Mouse (Mus musculus): ENCODE data around the gene Slc39a11. TPM values are rescaled to one million over a fixed set of nuclear protein-coding genes. Genes with fewer than 3 reads are reported as not detected.

Gene Slc39a11
- polyA plus RNA-seq, 1 experiment from 2014 or later = 30.0 TPM

DNA sequence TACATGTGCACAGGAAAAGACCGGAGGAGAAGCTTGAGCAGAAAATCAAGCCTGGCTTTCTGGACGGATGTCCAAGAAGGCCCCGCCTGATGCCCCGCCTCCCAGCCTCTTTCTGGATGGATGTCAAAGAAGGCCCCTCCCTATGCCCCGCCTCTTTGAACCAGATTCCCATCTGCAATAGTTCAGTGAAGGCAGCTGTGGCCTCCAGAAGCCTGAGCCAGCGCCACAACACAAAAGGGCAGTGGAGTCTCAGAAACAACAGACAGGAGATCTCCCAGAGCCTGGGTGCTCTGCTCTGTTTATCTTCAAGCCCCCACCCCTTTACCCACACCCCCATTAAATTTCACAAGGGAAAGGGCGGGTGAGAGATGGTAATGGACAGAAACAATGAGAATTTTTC, 218.7 kb downstream of the Slc39a11 start:
- WGBS = 70% methylated on average over 7 of the region's 7 CpGs
- Histone ChIP-seq H3K27ac (no peak overlapping the region), H3K4me1 (peaks cover 6% of the 10 kb centered on the region; the same call in 1 of the 2 replicates), H3K9me3 (no peaks in the 10 kb centered on the region), H3K27me3 (no peaks in the 10 kb centered on the region), H3K36me3 (no peaks in the 10 kb centered on the region), H3K9ac (no peak overlapping the region), H3K4me3 (no peak overlapping the region), H3K4me2 (no peak overlapping the region)
- ATAC-seq (ENCODE audit: insufficient number of reproducible peaks, low FRiP score, low TSS enrichment, low read depth) = no peak

DNA sequence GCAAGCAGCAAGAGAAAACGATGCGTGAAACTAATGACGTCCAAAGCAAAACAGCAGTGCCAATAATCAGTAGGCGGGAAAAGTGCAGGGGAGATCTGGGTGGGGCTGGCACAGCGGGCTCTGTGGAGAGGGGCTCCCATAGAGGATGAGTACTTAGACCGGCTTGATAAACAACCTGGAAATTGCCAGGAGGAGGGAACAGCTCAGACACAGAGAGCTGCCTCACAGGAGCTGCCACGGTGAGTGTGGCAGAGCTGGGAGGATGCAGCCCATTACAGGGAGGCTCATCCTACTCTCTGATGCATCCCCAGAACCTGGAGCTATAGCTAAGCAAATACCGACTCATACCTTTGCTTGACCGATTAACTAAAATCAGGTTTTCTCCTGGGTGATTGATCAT, 224.0 kb downstream of the Slc39a11 start:
- H3K36me3 ChIP-seq = no peaks in the 10 kb centered on the region
- peaks cover 14% of the 10 kb centered on the region; the same call in 1 of the 2 replicates for H3K4me1 ChIP-seq
- no peak overlapping the region for H3K9ac ChIP-seq
- no peak for ATAC-seq (ENCODE audit: insufficient number of reproducible peaks, low FRiP score, low TSS enrichment, low read depth)
- WGBS = 56% methylated on average over 9 of the region's 9 CpGs
- no peak overlapping the region for H3K27ac ChIP-seq
- H3K4me2 ChIP-seq = no peak overlapping the region
- no peak overlapping the region for H3K4me3 ChIP-seq
- no peaks in the 10 kb centered on the region for H3K27me3 ChIP-seq
- H3K9me3 ChIP-seq = no peaks in the 10 kb centered on the region

DNA sequence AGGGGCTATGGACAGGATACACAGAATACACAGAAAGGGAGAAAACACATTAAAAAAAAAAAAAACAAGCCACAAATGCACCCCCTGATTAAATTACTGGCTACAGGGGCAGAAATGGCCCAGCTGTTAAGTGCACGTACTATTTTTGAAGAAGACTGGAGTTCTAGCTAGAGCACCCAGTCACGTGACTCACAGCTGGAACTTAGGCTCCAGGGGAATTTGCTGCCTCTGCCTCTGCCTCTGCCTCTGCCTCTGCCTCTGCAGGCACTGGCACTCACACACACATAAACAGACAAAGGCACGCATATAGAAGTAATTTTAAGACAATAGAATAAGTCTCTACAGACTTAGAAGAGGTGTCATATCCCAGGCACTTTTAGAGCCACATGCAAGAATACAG, 224.4 kb downstream of the Slc39a11 start:
- Histone ChIP-seq H3K4me1 (peaks cover 14% of the 10 kb centered on the region; the same call in 1 of the 2 replicates), H3K9me3 (no peaks in the 10 kb centered on the region), H3K4me2 (no peak overlapping the region), H3K27ac (no peak overlapping the region), H3K4me3 (no peak overlapping the region), H3K9ac (no peak overlapping the region), H3K36me3 (no peaks in the 10 kb centered on the region), H3K27me3 (no peaks in the 10 kb centered on the region)
- no peak for ATAC-seq (ENCODE audit: insufficient number of reproducible peaks, low FRiP score, low TSS enrichment, low read depth)
- 38% methylated on average over 3 of the region's 3 CpGs for WGBS

DNA sequence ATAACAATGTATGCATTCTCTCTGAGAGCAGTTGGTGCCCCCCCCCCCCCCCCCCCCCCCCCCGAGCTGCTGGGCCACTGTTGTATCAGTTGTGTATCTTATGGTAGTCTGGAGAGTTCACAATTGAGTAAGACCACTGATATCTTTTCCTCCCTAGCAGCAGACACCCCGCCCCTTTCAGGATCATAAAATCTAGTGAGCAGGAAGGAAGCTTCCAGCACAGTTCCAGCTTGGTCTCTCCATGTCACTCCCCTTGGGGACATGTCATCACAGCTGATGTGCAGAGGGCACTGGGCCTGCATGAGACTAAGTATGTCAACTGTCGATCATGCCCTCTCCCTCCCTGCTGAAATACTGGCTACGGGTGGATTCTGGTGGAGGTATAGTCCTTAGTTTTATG, 225.1 kb downstream of the Slc39a11 start:
- Histone ChIP-seq H3K4me3 (no peak overlapping the region), H3K27me3 (no peaks in the 10 kb centered on the region), H3K9ac (no peak overlapping the region), H3K9me3 (no peaks in the 10 kb centered on the region), H3K27ac (no peak overlapping the region), H3K4me1 (peaks cover 14% of the 10 kb centered on the region; the same call in 1 of the 2 replicates), H3K4me2 (no peak overlapping the region), H3K36me3 (no peaks in the 10 kb centered on the region)
- ATAC-seq (ENCODE audit: insufficient number of reproducible peaks, low FRiP score, low TSS enrichment, low read depth) = no peak
- 78% methylated on average over 3 of the region's 4 CpGs for WGBS

DNA sequence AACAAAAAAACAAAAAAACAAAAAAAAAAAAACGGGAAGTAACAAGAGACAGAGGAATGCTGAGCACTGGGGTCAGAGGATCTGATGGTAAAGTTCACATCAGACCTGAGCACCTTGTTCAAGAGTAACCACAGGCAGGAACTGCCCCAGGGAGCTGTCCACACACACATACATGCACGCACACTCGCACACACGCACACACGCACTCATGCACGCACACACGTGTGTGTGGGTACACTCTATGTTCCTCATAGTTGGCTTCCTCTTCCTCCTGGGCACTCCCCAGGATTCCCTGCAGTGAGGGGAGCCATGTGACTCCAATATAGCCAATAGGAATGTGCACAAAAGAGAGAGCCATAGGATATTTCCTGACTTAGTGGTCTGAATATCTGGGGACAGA, 227.3 kb downstream of the Slc39a11 start:
- Histone ChIP-seq H3K4me1 (peaks cover 14% of the 10 kb centered on the region; the same call in 1 of the 2 replicates), H3K4me2 (no peak overlapping the region), H3K4me3 (no peak overlapping the region), H3K27me3 (no peaks in the 10 kb centered on the region), H3K36me3 (no peaks in the 10 kb centered on the region), H3K9ac (no peak overlapping the region), H3K27ac (no peak overlapping the region), H3K9me3 (no peaks in the 10 kb centered on the region)
- 91% methylated on average over 7 of the region's 7 CpGs for WGBS
- no peak for ATAC-seq (ENCODE audit: insufficient number of reproducible peaks, low FRiP score, low TSS enrichment, low read depth)

DNA sequence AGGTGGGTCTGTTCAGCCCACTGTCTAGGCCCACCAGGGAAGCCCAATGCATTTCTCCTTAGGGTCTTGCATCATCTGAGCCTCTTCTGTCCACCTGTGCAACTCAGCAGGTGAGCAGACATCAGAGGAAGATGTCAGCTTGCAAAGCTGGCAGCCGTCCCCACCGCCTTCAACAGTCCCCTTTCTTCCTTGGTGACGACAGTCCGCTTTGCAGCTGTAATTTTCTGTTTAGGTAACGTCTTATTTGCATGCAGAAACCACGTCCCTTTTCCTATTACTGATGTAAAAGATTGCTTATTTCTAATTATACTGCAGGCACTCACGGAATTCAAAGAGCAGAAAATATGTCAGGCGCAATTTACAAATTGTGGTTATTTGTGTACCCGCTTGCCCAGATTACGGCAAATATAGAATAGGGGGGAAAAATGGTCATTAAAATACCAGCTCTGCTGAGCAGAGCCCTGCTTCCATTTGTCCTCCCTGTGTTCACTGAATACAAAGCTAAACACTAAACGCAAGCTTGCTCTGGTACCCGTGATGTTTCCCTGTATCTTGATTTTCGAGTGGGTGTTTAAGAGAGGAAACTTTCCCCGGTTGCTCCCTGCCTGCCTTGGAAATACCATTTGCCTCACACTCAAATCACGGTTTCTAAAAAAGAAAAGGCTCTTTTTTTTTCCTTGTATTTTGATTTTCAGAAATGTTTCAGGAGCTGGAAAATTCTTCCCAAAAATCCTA, 230.8 kb downstream of the Slc39a11 start:
- WGBS = 66% methylated on average over 15 of the region's 15 CpGs

DNA sequence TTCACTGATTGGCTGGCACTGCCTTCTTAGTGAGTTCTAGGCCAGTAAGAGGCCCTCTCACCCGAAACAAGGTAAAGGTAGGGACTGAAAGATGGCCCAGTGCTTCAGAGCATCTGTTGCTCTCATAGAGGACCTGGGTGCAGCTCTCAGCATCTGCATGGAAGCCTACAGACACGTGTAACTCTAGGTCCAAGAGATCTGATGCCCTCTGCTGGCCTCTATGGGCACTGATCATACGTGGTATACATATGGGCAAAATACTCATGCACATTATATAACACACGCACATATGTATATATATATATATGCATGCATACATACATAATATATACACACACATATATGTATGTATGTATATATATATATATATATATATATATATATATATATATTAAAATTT, 231.9 kb downstream of the Slc39a11 start:
- 90% methylated on average over 4 of the region's 4 CpGs for WGBS
- H3K9ac ChIP-seq = no peak overlapping the region
- H3K4me1 ChIP-seq = no peaks in the 10 kb centered on the region
- H3K4me2 ChIP-seq = no peak overlapping the region
- no peaks in the 10 kb centered on the region for H3K9me3 ChIP-seq
- no peak for ATAC-seq (ENCODE audit: insufficient number of reproducible peaks, low FRiP score, low TSS enrichment, low read depth)
- no peak overlapping the region for H3K4me3 ChIP-seq
- no peaks in the 10 kb centered on the region for H3K27me3 ChIP-seq
- H3K27ac ChIP-seq = no peak overlapping the region
- no peaks in the 10 kb centered on the region for H3K36me3 ChIP-seq

More for the DNA sequence above, 230.8 kb downstream of the Slc39a11 start:
- H3K27me3 ChIP-seq = no peaks in the 10 kb centered on the region
- no peaks in the 10 kb centered on the region for H3K36me3 ChIP-seq
- no peak overlapping the region for H3K27ac ChIP-seq
- ATAC-seq (ENCODE audit: insufficient number of reproducible peaks, low FRiP score, low TSS enrichment, low read depth) = no peak
- no peak overlapping the region for H3K9ac ChIP-seq
- H3K4me1 ChIP-seq = no peaks in the 10 kb centered on the region
- H3K4me2 ChIP-seq = no peak overlapping the region
- H3K4me3 ChIP-seq = no peak overlapping the region
- no peaks in the 10 kb centered on the region for H3K9me3 ChIP-seq

DNA sequence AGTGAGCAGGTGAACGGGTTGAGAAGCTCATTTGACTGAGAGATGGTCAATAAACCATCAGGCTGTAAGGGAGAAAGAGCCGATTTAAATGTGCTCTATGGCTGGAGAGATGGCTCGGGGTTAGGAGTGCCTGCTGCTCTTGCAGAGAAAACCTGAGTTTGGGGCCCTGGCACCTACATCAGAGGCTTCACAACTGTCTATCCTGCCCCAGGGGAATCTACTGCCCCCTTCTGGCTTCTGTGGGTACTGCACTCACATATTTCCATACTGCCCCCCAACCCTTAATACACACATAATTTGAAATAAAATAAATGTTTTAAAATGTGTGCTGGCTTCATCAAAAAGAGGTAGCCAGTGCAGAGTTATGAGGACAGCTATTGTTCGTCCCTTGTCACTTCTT, 237.3 kb downstream of the Slc39a11 start:
- no peaks in the 10 kb centered on the region for H3K9me3 ChIP-seq
- no peaks in the 10 kb centered on the region for H3K36me3 ChIP-seq
- H3K4me1 ChIP-seq = no peaks in the 10 kb centered on the region
- H3K27ac ChIP-seq = no peak overlapping the region
- WGBS = 83% methylated on average over 4 of the region's 4 CpGs
- no peak for ATAC-seq (ENCODE audit: insufficient number of reproducible peaks, low FRiP score, low TSS enrichment, low read depth)
- no peak overlapping the region for H3K9ac ChIP-seq
- H3K27me3 ChIP-seq = no peaks in the 10 kb centered on the region
- H3K4me2 ChIP-seq = no peak overlapping the region
- no peak overlapping the region for H3K4me3 ChIP-seq

DNA sequence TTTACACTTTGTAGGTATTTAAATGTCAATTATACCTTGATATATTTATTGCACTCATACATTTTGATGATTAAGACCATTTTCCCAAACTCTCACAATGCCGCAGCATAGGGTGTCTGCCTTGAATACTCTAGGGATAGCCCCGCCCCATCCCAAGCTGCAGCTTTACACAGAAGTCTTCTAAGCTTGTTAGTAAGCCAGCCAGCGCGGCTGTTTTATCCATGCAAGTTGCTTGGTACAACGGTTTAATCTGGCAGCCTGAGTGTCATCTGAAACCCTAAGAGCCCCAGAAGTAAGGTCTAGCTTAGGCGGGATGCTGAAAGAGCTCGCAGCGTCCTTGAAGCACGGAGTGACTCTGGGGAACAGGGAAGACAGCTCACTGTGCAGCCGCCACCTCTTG, 238.1 kb downstream of the Slc39a11 start:
- Histone ChIP-seq H3K4me1 (no peaks in the 10 kb centered on the region), H3K9ac (no peak overlapping the region), H3K4me2 (no peak overlapping the region), H3K27me3 (no peaks in the 10 kb centered on the region), H3K36me3 (no peaks in the 10 kb centered on the region), H3K4me3 (no peak overlapping the region), H3K9me3 (no peaks in the 10 kb centered on the region), H3K27ac (no peak overlapping the region)
- ATAC-seq (ENCODE audit: insufficient number of reproducible peaks, low FRiP score, low TSS enrichment, low read depth) = no peak
- WGBS = 65% methylated on average over 10 of the region's 10 CpGs

DNA sequence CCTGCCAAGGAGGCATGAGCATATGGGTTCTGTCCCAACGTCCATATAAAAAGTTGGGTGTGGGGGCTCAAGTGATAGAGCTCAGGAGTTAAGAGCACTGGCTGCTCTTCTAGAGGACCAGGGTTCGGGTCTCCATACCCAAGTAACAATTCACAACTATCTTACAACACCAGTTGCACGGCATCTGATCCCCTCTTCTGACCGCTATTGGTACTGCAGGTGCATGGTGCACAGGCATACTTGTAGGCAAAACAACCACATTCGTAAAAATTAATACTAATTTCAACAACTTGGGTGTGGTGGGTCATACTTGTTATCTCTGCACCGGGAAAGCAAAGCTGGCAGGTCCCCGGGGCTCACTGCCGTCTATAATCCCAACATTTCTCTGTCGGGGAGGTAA, 240.8 kb downstream of the Slc39a11 start:
- H3K27ac ChIP-seq = no peak overlapping the region
- H3K4me3 ChIP-seq = no peak overlapping the region
- no peak overlapping the region for H3K4me2 ChIP-seq
- no peak overlapping the region for H3K9ac ChIP-seq
- no peaks in the 10 kb centered on the region for H3K4me1 ChIP-seq
- no peaks in the 10 kb centered on the region for H3K27me3 ChIP-seq
- no peaks in the 10 kb centered on the region for H3K9me3 ChIP-seq
- H3K36me3 ChIP-seq = no peaks in the 10 kb centered on the region
- 87% methylated on average over 9 of the region's 9 CpGs for WGBS
- no peak for ATAC-seq (ENCODE audit: insufficient number of reproducible peaks, low FRiP score, low TSS enrichment, low read depth)

DNA sequence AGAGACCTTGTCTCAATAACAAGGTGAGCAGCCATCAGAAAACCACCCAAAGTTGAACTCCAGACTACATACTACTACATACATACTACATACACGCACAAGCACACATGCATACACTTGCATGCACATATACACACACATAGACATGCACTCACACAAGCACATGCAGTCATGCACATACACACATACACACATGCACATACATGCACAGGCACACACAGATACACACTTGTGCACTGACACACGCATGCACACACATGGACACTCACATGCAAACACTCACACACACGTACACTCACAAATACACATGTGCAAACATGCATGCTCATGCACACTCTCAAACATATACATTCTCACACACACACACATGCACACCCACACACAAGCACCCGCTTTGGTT, 242.4 kb downstream of the Slc39a11 start:
- Histone ChIP-seq H3K27ac (no peak overlapping the region), H3K4me3 (no peak overlapping the region), H3K9me3 (no peaks in the 10 kb centered on the region), H3K36me3 (no peaks in the 10 kb centered on the region), H3K27me3 (no peaks in the 10 kb centered on the region), H3K4me2 (no peak overlapping the region), H3K4me1 (no peaks in the 10 kb centered on the region), H3K9ac (no peak overlapping the region)
- WGBS = 95% methylated on average over 4 of the region's 4 CpGs
- ATAC-seq (ENCODE audit: insufficient number of reproducible peaks, low FRiP score, low TSS enrichment, low read depth) = no peak

DNA sequence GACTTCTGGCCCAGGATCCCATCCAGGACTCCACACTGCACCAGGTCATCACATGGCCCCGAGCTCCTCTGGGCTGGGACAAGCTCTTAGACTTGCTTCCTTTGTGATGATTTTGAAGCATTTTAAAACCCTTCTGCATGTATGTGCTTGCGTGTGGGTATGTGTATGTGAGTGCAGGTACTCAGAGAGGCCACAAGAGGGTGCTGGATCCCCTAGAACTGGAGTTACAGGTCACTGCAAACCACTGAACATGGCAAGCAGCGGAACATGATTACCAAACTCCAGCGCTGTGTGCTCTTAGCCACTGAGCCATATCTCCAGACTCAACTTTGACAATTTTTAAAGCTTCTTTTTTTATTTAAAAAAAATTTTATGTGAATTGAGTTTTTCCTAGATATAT, 249.0 kb downstream of the Slc39a11 start:
- Histone ChIP-seq H3K4me1 (no peaks in the 10 kb centered on the region), H3K4me2 (no peak overlapping the region), H3K27me3 (no peaks in the 10 kb centered on the region), H3K9me3 (no peaks in the 10 kb centered on the region), H3K36me3 (no peaks in the 10 kb centered on the region), H3K9ac (no peak overlapping the region), H3K27ac (no peak overlapping the region), H3K4me3 (no peak overlapping the region)
- 94% methylated on average over 4 of the region's 4 CpGs for WGBS
- no peak for ATAC-seq (ENCODE audit: insufficient number of reproducible peaks, low FRiP score, low TSS enrichment, low read depth)

DNA sequence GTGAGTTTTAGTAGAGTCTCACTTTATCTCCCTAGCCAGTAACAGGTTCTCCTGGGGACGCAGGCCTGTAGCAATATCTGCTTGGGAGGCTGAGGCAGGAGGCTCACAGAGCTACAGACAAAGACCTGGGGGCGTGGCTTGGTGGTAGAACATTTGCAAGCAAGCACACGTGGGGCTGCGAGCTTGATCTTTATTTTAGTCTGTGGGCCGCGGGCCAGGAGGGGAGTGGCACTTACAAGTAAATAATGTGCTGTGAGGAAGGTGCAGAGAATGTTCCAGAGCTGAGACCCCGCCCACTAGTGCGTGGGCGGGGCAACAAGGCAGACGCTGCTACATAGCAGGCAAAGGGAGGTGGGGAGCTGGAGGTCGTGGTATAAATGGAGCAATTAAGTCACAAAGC, 250.3 kb downstream of the Slc39a11 start:
- H3K9me3 ChIP-seq = no peaks in the 10 kb centered on the region
- no peak overlapping the region for H3K9ac ChIP-seq
- no peaks in the 10 kb centered on the region for H3K27me3 ChIP-seq
- ATAC-seq (ENCODE audit: insufficient number of reproducible peaks, low FRiP score, low TSS enrichment, low read depth) = no peak
- H3K4me1 ChIP-seq = no peaks in the 10 kb centered on the region
- WGBS = 80% methylated on average over 11 of the region's 11 CpGs
- H3K27ac ChIP-seq = no peak overlapping the region
- no peak overlapping the region for H3K4me3 ChIP-seq
- H3K36me3 ChIP-seq = no peaks in the 10 kb centered on the region
- H3K4me2 ChIP-seq = no peak overlapping the region
